Mouse (Mus musculus) retina, postnatal 1 day (tissue): Measurements from ENCODE around the gene 1700016C15Rik.

Source experiments
- DNase-seq: peaks from one replicate; pipeline ENCODE4 v3.0.0-alpha.2; 2012

The 1700016C15Rik gene

DNA sequence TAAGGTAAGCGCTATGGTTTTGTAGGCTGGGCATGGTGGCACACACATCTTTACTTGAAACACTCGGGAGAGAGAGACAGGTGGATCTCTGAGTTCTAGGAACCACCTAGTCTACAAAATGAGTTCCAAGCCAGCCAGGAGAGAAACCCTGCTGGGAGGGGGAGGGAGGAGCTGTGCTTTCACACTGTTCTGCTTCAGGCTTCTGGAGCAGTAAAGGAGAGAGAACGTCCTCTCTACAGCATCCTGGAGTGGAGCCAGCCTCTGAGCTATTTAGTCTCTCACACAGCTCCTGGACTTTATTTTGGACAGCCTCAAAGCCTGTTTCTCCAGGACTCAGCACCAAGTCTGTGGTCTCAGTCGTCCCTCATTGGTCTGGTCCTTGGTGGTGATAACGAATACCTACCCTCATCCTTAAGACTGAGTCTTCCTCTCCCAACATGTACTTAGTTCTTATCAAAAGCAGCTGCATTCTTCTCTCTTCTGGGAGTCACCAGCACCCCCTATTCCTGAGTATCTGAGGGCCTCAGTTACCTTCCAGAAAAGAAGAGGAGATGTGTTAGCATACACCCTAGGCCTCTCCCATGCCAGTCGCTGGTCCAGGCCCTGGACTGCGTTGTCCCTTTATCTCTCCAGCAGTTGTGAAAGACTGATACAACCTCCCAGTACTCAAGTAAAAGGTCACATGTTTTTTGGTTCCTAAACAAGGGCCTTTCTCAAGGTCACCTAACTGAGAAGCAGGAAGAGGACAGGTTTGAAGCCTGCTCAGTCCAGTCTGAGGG is 12.4 kb upstream of the 1700016C15Rik start:
- DNase-seq, result no peak

DNA sequence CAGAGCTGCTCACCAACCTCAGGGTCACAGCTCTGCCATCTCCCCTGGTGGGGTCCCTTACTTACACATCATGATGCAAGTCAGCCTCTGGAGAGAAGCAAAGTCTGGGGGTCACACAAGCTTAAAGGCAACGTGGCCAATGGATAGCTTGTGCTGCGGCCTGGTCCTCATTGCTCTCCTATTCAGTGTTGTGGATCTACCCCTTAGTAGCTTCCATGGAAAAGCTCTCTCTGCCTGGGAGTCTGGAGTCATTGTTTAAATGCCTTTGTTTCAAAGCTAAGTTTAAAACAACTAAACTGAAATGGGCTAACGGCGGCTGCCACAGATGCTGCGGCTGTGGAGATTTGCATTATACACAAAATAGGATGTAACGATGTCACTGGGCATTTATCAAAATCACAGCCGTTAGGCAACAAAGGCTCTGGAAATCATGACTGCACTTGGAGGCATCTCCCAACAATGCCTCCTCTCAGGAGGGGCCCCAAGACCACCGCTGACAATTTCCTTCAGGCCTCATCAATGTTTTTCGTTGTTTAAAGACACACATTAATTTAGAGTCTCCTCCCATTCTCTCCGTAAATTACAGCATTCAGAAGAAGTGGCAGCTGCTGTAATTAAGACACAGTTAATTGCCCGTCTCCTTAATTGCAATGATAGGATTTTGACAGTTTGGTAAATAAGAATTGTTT is 11.1 kb upstream of the 1700016C15Rik start:
- peak; percentile 94 for DNase-seq

DNA sequence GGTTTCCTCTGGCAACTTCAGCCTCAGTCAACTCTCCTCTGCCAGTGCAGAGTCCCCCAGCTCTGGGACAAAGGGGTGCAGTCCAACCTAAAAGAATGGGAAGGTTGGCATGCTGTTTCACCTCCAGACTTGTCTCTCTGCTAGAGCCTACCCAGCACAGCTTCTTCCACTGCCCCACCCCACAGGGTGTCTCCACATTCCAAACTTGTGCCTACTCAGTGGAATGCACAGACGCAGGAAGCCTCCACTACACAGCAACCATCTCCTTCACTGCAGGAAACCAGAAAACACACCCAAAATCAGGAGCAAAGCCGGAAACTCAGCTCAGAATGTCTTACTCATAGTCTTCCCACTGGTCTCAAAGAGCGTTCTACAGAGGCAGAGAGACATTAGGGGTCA is 10.6 kb upstream of the 1700016C15Rik start:
- no peak for DNase-seq

DNA sequence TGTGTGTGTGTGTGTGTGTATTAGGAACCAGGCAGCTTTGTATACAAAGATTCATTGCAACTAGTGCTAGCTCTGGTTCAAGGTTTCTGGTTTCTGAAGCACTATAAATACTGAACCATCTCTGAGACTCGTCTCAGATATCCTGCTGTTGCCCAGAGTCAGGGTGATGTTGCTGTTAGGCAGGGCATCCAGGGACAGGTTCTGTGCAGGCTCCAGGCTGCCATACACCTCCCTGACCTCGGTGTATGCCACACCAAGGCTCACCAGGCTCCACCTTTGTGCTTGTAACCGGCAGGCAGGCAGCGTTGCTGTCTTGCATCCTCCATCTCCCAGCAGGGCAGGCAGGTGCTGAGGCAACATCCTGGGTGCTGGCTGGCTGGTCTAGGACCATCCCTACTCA is 5.8 kb upstream of the 1700016C15Rik start:
- DNase-seq, result no peak

DNA sequence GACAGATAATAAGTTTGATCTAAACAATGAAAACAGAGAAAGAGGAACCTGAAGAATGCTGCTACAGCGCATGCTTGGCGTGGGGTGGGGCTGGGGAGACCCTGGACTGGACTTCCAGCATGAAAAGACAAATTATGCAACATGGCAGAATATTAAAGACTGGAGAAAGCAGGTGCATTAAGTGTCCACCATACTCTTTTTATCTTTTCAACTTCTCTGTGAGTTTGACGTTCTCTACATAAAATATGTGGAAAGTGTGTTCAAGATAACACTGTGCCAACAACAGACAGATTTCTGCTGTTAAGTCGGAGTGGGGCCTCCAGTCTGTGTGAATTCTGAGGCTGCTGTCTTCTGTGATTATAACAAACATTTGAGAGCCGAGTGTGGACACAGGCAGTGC is 2.7 kb upstream of the 1700016C15Rik start:
- no peak for DNase-seq

DNA sequence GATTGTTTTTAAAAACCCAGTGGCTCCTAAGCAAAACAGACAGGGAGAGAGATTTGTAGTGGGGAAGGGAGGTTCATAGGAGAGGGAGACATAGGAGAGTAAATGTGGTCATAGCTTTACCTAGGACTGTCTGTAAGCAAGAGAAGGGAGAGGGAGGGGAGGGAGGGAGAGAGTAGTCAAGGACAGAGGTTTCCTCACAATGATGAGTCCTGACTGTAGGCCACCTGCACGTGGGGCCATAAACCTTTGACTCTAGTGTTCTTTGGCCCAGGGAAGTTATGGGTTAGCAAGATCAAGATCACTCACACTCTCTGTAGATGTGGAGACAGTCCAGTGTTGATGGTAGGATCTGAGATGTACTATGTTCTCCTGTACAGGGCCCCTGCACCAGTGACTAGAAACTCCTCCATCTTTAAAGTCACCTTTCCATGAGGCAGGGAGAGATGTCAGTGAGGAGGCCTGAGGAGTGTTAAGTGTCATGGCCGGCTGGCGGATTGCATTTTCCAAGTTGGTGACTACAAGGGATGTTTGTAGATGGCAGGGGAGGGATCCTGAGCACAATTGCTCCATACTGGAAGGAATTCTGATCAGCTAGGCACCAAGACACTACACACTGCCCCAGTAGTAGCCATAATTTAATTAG is 1.6 kb upstream of the 1700016C15Rik start:
- no peak for DNase-seq

DNA sequence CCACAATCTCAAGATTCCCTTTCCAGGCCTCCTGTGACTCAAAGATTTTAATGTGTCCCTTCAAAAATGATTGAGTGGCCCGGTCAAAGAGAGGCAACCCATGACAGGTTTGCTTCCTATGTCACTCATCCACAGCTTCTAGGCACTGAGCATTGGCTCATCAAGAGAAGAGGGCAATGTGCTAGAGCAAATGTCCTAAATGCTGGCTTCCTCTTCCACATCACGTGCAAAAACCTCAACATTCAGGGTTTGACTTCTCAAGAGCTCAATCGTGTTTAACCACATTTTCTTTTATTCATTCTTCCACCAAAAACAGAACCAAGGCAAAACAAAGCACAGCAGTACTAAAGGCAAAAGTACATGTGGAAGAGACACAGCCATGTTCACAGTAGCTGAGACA is 2.4 kb downstream of the 1700016C15Rik start:
- no peak for DNase-seq

DNA sequence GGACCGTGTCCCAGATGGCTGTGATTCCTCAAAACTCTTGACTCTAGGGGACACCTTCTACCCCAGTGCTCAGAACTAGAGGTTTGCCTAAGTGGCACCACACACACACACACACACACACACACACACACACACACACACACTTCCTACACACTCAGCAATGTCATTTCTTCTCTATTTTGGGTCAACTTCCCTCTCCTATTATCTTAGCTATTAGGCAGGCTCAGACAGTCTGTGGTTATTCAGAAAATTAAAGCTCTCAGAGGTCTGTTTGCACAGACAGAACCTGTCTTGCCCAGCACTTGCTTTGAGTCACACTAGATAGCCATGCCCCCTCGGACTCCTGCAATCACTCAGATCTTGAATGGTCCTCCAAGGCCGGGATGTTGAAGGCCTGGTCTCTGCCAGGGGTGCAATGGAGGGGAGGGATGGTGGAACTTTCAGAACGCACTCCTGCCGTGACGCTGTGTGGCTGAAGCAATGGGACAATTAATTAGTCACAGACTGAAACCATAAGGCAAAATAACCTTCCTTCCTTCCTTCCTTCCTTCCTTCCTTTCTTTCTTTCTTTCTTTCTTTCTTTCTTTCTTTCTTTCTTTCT is 8.0 kb downstream of the 1700016C15Rik start:
- no peak for DNase-seq

DNA sequence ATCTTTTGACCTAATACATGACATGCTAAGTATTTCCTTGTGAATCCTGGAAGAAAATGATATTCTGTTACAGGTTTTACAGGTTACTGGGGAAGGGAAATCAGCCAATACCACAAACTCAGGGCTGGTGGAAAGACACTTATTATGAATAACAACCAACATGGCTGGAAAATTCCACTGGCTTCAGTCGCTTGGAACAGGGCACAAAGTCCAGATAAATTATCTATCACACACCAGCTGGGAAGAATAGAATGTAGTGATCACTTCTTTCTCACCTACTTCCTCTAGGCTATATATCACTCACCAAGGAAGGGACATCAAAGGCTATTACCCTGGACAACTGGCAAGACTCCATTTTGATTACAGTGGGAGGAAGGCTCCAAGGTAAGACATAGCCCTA is 11.1 kb downstream of the 1700016C15Rik start:
- DNase-seq, result no peak

DNA sequence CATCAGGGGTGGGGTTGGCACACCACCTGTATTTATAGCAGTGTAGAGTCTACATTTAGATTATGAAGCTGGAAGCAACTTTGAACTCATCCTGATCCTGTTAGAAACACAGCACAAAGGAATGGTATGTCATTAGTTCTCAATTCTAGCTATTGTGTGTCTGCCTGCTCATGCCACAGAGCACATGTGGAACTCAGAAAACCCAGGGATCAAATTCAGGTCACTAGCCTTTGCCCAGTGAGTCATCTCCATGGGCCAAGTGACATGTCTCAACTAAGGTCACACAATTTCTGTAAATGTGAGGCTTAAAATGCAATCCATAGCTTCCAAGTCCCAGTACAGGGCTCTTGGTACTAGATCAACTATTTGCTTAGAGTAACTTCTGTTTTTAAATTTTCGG is 12.5 kb downstream of the 1700016C15Rik start:
- DNase-seq, result no peak

DNA sequence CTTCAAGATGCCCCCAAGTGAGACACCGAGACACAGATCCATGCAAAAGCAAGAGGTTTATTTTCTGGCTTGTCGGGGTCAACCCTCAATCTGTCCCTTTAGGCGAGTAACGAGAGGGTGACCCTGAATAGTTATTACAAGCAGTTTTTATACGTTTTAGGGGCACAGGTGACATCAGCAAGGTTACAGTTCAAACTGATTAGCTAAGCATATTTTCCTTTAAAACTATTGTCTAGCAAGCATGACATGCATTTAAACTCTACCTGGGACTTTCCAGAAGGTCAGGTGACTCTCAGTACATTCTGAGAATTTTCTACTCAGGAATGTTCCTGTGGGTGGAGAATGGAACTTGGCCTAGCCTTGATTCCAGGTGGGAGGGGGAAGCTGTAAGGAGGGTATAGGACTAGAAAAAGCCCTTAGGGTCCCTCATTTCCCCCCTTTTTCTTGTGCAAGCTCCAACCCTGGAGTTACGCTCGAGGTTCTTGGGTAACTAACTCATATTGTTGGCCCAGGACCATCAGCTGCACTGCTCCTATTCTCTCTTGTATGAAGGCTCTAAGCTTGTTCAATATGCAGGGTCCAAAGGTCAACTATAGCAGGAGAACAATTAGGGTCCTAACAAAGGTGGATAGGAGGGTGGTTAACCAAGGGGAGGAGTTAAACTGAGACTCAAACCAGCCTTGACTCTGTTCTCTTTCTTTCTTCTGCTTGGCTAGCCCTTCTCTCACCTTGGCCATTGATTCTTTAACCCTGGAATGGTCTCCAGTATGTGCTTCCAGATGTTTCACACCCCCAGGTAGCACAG is 15.1 kb downstream of the 1700016C15Rik start:
- DNase-seq, result no peak

DNA sequence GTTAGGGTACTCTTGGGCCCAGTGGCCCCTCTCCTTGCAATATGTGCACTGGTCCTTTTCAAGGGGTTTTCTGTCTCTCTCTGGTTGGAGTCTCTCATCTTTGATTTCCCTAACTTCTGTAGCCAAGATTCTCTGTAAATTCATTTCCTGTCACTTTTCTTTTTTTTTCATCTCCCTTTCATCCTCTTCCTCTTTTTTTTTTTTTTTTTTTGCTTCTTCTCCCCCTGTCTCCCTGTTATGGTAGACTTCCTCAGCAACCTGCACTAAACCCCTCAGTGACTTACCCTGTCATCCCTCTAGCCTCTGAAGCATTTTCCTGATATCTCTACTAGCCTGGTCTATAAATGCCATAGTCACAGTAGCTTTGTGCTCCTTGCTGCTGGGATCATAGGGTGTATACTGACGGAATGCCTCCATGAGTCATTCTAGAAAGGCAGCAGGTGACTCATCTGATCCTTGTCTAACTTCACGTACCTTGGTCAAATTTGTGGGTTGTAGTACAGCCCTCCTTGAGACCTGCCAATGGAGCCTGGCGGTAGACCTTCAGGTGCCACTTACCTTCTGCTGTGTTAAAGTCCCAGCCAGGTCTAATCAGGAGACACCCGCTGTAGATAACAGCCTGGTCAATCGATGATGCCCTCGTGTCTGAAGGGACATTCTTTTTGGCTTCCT is 18.4 kb downstream of the 1700016C15Rik start:
- no peak for DNase-seq

DNA sequence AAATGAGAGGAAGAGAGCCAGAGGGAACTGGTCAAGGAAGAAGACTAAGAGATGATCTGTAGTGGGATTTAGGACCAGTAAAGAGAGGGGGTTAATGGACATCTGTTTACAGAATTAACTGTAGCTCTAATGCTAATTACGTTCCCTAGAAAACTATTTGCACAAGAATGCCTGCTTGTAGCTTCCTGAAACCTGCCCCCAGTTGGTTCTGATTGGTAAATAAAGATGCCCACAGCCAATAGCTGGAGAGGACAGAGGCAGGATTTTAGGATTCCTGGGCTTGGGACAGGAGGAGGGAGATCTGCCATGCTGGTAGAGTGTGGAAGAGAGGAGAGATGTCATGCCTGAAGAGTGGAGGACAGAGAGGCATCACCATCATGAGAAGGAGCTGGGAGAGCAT is 23.9 kb downstream of the 1700016C15Rik start:
- DNase-seq, result no peak

DNA sequence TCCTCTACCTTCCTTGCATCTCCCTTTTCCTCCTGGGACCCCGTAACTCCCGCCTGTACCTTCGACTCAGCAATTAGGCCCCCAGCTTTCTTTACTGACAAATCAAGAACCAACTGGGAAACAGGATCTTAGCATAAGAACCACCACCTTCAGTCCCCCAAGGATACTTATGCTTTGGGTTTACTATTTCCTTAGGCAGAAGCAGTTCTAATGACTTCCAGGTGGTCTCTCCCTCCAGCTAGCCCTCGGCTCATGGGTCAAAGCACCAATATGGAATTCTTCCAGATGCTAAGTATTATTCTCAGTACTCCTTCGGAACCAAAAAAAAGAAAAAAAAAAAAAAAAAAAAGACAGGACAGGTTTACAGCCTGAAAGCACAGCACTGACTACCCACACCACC is 27.6 kb downstream of the 1700016C15Rik start:
- DNase-seq, result no peak

DNA sequence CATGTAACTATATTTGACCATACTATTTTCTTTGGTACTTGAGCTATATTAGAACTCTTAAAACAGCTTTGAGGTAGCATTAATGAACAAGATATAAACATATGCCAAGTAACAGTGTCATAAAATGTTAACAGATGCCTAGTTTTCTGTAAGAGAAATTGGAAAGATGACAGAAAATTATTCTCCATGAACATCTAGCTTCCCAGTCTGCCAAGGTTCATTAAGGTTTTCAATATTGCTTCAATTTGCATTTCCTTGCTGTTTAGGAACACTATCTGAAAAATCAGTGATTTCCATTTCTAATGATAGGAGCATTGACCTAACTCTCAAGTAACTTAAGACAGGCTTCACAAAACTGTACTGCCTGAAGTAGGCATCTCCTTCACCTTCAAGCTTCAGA is 39.3 kb downstream of the 1700016C15Rik start:
- no peak for DNase-seq

DNA sequence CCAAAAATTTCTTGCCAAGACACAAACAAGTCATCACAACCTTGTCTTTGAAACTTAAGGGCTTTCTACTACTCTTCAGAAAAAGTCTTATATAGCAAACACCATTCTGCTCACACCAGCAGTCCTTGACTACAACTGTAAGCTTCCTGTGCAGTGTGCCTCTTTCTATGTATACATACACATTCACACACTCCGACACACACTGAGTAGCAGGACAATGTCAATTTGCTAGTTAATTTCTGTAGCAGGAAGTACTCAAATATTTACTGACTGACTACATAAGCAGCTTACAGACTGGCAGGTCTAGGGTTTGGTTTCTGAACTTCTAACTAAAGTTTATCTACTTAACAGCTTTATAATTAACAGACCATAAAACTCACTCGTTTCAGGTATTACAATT is 47.8 kb downstream of the 1700016C15Rik start:
- DNase-seq, result no peak

DNA sequence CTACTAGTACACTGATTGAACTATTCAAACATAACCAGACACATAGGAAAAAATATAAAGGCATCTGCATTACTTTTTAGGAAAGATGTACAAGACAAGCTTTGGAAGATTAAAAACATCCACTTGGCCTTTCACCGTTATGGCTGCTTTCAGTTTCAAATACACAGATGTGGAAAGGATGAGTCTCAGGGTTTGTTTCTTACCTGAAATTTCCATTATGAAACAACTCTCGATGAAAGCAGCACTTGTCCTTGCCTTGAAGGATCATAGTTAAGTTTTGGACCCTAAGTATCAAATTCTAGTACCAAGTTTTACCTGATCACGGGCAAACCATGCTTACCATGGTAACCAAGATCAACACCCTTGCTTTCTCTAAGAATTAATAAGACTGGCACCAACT is 63.2 kb downstream of the 1700016C15Rik start:
- no peak for DNase-seq

DNA sequence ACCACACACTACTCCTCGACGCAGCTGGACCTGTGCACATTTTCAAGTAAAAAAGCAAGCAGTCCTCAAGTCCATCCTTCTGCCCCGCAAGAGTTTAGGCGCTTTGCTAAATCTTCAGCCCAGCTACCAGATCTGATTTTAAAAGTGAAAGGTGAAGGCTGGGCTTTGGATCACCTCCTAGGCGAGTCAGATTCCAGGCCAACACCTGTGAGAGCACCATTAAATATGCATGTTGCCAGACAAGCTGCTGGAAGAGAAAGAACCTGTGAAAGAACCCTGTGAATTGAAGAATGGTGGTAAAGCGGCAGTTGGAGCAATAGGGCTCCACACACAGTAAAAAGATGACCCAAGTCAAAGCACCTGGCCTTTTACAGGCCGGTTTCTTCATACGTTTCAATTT is 65.3 kb downstream of the 1700016C15Rik start:
- DNase-seq, result peak; percentile 8

DNA sequence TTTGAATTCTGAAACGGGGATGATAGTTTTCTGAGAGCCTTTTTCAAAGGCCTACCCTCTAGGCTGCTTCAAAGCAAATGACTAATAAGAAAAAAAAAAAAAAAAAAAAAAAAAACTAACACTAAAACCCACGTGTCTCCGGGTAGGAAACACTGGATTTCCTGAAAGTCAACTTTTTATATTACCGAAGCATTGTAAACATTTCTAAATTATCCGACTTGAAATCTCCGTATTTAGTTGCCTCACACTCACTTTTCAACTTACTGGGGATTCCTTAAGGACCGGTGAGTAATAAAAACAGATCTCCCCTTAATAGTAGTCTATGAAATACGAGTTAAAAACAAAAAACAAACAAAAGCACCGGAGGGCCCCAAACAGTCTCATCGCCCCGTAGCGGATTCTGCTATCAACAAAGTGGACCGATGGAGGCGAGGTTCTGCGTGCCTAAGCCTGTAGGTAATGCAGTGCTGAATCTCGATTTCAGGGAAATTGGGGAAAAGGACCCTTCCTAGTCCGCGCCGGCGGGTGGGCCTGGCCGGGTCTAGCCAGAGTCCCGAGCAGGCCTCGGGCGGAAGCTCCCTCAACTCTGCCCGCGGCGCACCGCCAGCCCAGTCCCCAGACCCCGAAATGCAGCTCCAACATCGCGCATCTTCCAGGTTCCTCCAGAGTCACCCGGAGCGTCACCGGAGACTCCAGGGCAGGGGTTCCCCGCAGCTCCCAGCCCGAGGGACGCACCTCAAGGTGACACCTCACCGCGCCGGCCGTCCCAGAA is 66.0 kb downstream of the 1700016C15Rik start:
- no peak for DNase-seq

DNA sequence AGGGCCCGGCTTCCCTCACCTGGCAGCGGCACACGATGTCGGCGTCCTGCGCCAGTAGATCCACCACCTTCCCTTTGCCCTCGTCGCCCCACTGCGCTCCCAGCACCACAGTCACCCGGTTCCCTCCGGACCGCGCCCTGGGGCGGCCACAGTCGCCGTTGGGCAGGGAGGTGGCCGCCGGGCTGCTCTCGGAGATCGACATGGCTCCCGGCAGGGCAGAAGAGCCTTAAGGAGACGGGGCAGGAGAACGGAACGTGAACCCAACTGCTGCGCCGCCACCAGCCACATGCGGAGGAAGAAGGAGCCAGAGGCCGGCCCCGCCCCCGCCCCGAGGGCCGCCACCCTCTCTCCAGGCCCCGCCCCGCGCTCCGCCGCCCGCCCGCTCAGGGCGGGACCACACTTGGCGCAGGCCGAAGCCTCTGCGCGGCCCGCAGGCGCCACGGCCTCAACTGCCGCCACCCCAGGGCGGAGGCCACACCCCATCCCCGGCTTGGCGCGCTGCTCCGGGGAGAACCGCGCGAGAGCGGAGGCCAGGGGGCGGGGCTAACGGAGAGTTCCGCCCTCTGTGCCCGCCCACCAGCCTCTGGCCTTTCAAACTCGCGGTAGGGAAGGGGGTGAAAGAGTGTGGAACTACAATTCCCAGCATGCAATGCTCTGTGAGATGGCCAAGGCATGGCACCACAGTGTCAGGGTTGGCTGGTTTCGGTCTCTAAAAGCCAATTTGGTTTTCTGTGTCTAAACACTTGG is 66.8 kb downstream of the 1700016C15Rik start, which contains the start of gene Adss:
Adss (minus strand) TSS at position 319 of the 747 bp plus-strand sequence.
- DNase-seq, result peak; percentile 99
